Mouse (Mus musculus): ENCODE measurements around the gene Selenon. TPM values are rescaled to one million over a fixed set of nuclear protein-coding genes. Genes with fewer than 3 reads are reported as not detected.

Selenon gene
- total and polyA plus RNA-seq, 2 experiments, result 0.74 to 2.4 TPM

- no peak overlapping the region for H3K9ac ChIP-seq (ENCODE audit: low read depth, low read length)
- H3K4me3 ChIP-seq (ENCODE audit: insufficient read depth, low read depth, low read length), result no peak overlapping the region
- H3K27ac ChIP-seq (replicated peaks; ENCODE audit: insufficient read depth, low read depth, low read length), result no peak overlapping the region
- H3K4me1 ChIP-seq (ENCODE audit: control insufficient read depth, insufficient read depth, low read length), result no peaks in the 10 kb centered on the region
- H3K36me3 ChIP-seq (ENCODE audit: control insufficient read depth, insufficient read depth, low read length), result no peaks in the 10 kb centered on the region
- H3K27me3 ChIP-seq (ENCODE audit: control insufficient read depth, insufficient read depth, low read length), result no peaks in the 10 kb centered on the region
- WGBS, result 91% methylated on average over 8 of the region's 8 CpGs
- DNase-seq (ENCODE audit: extremely low read depth, low read depth, low spot score), result no peak
- TF ChIP-seq POLR2A (IDR thresholded peaks at IDR 0.05; ENCODE audit: extremely low read depth, insufficient read depth, low read length), result no peak
- TF ChIP-seq CTCF (IDR thresholded peaks at IDR 0.05; ENCODE audit: low read depth, low read length), result no peak
- H3K79me2 ChIP-seq (ENCODE audit: control insufficient read depth, insufficient read depth, low read length), result no peaks in the 10 kb centered on the region
These were observed 29.4 kb upstream of the Selenon start for GRCm38 (mm10) chr4:134581365-134581764.

GRCm38 (mm10) chr4:134580351-134581148, 28.6 kb upstream of the Selenon start:
- 90% methylated on average over 15 of the region's 15 CpGs for WGBS
- Histone ChIP-seq H3K4me3 (ENCODE audit: insufficient read depth, low read depth, low read length) (no peak overlapping the region), H3K9ac (ENCODE audit: low read depth, low read length) (no peak overlapping the region), H3K27me3 (ENCODE audit: control insufficient read depth, insufficient read depth, low read length) (no peaks in the 10 kb centered on the region), H3K4me1 (ENCODE audit: control insufficient read depth, insufficient read depth, low read length) (no peaks in the 10 kb centered on the region), H3K27ac (replicated peaks; ENCODE audit: insufficient read depth, low read depth, low read length) (no peak overlapping the region), H3K79me2 (ENCODE audit: control insufficient read depth, insufficient read depth, low read length) (no peaks in the 10 kb centered on the region), H3K36me3 (ENCODE audit: control insufficient read depth, insufficient read depth, low read length) (no peaks in the 10 kb centered on the region)
- TF ChIP-seq POLR2A (IDR thresholded peaks at IDR 0.05; ENCODE audit: extremely low read depth, insufficient read depth, low read length) (no peak), CTCF (IDR thresholded peaks at IDR 0.05; ENCODE audit: low read depth, low read length) (no peak)
- DNase-seq (ENCODE audit: extremely low read depth, low read depth, low spot score), result no peak

- no peak overlapping the region for H3K4me3 ChIP-seq (ENCODE audit: insufficient read depth, low read depth, low read length)
- TF ChIP-seq POLR2A (IDR thresholded peaks at IDR 0.05; ENCODE audit: extremely low read depth, insufficient read depth, low read length), result no peak
- TF ChIP-seq CTCF (IDR thresholded peaks at IDR 0.05; ENCODE audit: low read depth, low read length), result no peak
These were observed 27.7 kb upstream of the Selenon start for GRCm38 (mm10) chr4:134579620-134580019.

GRCm38 (mm10) chr4:134579212-134579611, 27.2 kb upstream of the Selenon start:
- H3K9ac ChIP-seq (ENCODE audit: low read depth, low read length), result no peak overlapping the region
- no peak overlapping the region for H3K4me3 ChIP-seq (ENCODE audit: insufficient read depth, low read depth, low read length)
- 0 out of 2 replicates have a peak, but pooled peaks have one; percentile 12 for TF ChIP-seq CTCF (IDR thresholded peaks at IDR 0.05; ENCODE audit: low read depth, low read length)
- TF ChIP-seq POLR2A (IDR thresholded peaks at IDR 0.05; ENCODE audit: extremely low read depth, insufficient read depth, low read length), result no peak
- no peaks in the 10 kb centered on the region for H3K79me2 ChIP-seq (ENCODE audit: control insufficient read depth, insufficient read depth, low read length)
- 18% methylated on average over 11 of the region's 11 CpGs for WGBS
- DNase-seq (ENCODE audit: extremely low read depth, low read depth, low spot score), result no peak
- H3K4me1 ChIP-seq (ENCODE audit: control insufficient read depth, insufficient read depth, low read length), result no peaks in the 10 kb centered on the region
- H3K36me3 ChIP-seq (ENCODE audit: control insufficient read depth, insufficient read depth, low read length), result no peaks in the 10 kb centered on the region
- no peak overlapping the region for H3K27ac ChIP-seq (replicated peaks; ENCODE audit: insufficient read depth, low read depth, low read length)
- no peaks in the 10 kb centered on the region for H3K27me3 ChIP-seq (ENCODE audit: control insufficient read depth, insufficient read depth, low read length)

More at GRCm38 (mm10) chr4:134579620-134580019, 27.7 kb upstream of the Selenon start:
- Histone ChIP-seq H3K27ac (replicated peaks; ENCODE audit: insufficient read depth, low read depth, low read length) (no peak overlapping the region), H3K9ac (ENCODE audit: low read depth, low read length) (no peak overlapping the region), H3K27me3 (ENCODE audit: control insufficient read depth, insufficient read depth, low read length) (no peaks in the 10 kb centered on the region), H3K4me1 (ENCODE audit: control insufficient read depth, insufficient read depth, low read length) (no peaks in the 10 kb centered on the region), H3K79me2 (ENCODE audit: control insufficient read depth, insufficient read depth, low read length) (no peaks in the 10 kb centered on the region), H3K36me3 (ENCODE audit: control insufficient read depth, insufficient read depth, low read length) (no peaks in the 10 kb centered on the region)
- WGBS, result 41% methylated on average over 5 of the region's 5 CpGs
- no peak for DNase-seq (ENCODE audit: extremely low read depth, low read depth, low spot score)

- WGBS, result 68% methylated on average over 5 of the region's 5 CpGs
- no peak for DNase-seq (ENCODE audit: extremely low read depth, low read depth, low spot score)
These were observed 26.4 kb upstream of the Selenon start for GRCm38 (mm10) chr4:134578407-134578806.

GRCm38 (mm10) chr4:134577281-134577680, 25.3 kb upstream of the Selenon start:
- Histone ChIP-seq H3K36me3 (ENCODE audit: control insufficient read depth, insufficient read depth, low read length) (no peaks in the 10 kb centered on the region), H3K79me2 (ENCODE audit: control insufficient read depth, insufficient read depth, low read length) (no peaks in the 10 kb centered on the region), H3K4me1 (ENCODE audit: control insufficient read depth, insufficient read depth, low read length) (no peaks in the 10 kb centered on the region), H3K27ac (replicated peaks; ENCODE audit: insufficient read depth, low read depth, low read length) (no peak overlapping the region), H3K27me3 (ENCODE audit: control insufficient read depth, insufficient read depth, low read length) (no peaks in the 10 kb centered on the region), H3K4me3 (ENCODE audit: insufficient read depth, low read depth, low read length) (no peak overlapping the region), H3K9ac (ENCODE audit: low read depth, low read length) (no peak overlapping the region)
- DNase-seq (ENCODE audit: extremely low read depth, low read depth, low spot score), result no peak
- TF ChIP-seq POLR2A (IDR thresholded peaks at IDR 0.05; ENCODE audit: extremely low read depth, insufficient read depth, low read length) (no peak), CTCF (IDR thresholded peaks at IDR 0.05; ENCODE audit: low read depth, low read length) (no peak)
- 84% methylated on average over 2 of the region's 2 CpGs for WGBS

More at GRCm38 (mm10) chr4:134578407-134578806, 26.4 kb upstream of the Selenon start:
- Histone ChIP-seq H3K36me3 (ENCODE audit: control insufficient read depth, insufficient read depth, low read length) (no peaks in the 10 kb centered on the region), H3K9ac (ENCODE audit: low read depth, low read length) (no peak overlapping the region), H3K27ac (replicated peaks; ENCODE audit: insufficient read depth, low read depth, low read length) (no peak overlapping the region), H3K79me2 (ENCODE audit: control insufficient read depth, insufficient read depth, low read length) (no peaks in the 10 kb centered on the region), H3K27me3 (ENCODE audit: control insufficient read depth, insufficient read depth, low read length) (no peaks in the 10 kb centered on the region), H3K4me1 (ENCODE audit: control insufficient read depth, insufficient read depth, low read length) (no peaks in the 10 kb centered on the region), H3K4me3 (ENCODE audit: insufficient read depth, low read depth, low read length) (no peak overlapping the region)
- TF ChIP-seq POLR2A (IDR thresholded peaks at IDR 0.05; ENCODE audit: extremely low read depth, insufficient read depth, low read length) (no peak), CTCF (IDR thresholded peaks at IDR 0.05; ENCODE audit: low read depth, low read length) (no peak)
